Mouse (Mus musculus) frontal cortex, adult 2 months (tissue): ENCODE measurements around the gene Spc25. TPM values are rescaled to one million over a fixed set of nuclear protein-coding genes. Genes with fewer than 3 reads are reported as not detected.

Experiments
- DNase-seq, 2 experiments: peaks; one replicate each; pipeline ENCODE4 v3.0.0; 2022; ENCODE audit warnings: low spot score in 1 of 2; ENCODE audit errors: extremely low spot score in 1 of 2
- polyA plus RNA-seq: library from polyadenylated mRNA; depleted of rRNA; stranded (reverse); fragments of >200 nt; gene quantifications from 2 replicates; pipeline ENCODE4 v1.2.3, GENCODE M21; 2012; rRNA removed

Spc25 gene
- 1.00 and 1.1 TPM in 2 replicates for polyA plus RNA-seq

DNA sequence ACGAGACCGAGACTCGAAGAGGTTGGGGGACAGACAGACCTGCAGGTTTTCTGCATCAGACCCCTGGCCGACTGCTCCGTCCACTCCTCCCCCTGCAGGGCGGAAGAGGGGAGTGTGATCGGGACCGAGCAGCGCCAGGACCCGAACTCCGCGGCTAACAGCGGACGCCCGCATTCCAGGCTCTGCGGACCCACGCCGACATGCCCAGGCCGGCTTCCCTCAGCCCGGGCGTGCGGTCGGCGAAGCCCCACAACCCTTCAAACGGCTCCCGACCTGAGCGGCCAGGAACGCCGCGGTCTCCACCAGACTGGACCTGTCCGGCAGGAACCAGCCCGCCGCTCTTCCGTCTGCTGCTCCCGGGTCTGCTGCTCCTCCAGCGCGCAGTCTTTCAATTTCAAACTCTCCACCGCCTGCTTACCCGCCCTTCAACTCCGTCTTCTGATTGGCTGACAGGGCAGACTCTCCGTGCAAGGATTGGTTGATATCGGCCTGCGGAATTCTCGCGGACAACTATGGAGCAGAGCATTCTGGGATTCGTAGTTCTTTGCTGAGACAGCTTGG lies at the start of gene Spc25:
TSS of gene Spc25 (minus strand) at position 404 of the 561 bp plus-strand sequence.
- peak; percentile 89 to 92 for DNase-seq

DNA sequence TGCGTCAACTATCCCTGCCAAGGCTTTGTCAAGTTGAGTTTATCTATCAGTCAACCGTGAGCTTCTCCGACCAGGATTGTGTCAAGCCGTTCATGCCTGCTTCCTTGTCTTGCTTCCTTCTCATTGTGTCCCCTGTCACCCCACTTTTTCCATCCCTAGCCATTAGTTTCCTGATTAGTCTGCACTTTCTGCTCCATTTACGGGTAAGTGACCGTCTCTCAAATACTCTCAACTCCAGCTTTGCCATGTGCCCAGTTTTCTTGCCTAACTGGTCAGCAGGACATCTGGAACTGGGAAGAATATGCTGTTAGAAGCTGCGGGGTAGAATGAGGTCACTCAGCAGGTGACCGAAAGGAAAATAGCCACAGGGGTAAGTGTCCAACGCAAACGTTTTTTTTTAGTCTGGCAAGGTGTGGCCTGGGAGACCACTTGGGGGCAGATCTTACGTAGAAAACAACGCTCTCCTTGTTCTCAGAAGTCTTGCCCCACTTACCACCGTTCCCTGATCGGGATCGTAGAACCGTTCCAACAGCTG lies 42.3 kb upstream of the Spc25 start:
- DNase-seq, result no peak

DNA sequence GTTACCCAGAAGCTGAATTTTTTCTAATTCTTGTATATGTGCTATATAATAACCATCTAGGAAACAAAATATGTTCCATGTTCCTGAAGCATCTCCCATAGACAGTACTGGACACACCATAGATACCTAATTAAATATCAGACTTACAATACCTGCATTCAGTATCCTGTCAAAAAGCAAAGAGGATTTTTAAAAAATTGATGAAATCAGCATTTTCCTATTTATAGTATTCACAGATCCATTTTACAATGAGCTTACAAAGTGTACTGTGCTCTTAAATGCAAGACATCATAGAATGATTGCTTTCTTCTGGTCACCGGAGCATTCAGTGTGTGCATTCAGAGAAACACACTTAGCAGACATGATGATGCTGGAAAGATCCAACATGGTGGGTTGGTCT lies 41.1 kb upstream of the Spc25 start:
- no peak for DNase-seq

DNA sequence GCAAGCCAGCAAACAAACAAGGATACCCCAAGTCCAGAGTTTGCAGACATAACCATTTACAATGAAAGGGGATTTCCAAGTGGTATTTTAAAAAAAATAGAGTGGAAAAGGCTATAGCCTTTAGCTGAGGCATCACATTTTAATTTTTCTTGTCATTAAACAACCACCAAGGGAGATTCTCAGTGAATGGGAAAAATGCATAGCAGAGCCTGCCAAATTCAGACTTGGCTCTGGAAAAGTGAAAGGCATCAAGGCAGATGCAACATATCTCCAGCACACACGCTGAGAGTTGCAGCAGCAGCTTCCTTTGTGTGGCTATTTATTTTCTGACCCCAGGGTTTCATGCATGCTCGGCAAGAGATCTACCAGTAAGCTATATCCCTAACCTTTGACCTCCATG lies 38.9 kb upstream of the Spc25 start:
- no peak for DNase-seq

DNA sequence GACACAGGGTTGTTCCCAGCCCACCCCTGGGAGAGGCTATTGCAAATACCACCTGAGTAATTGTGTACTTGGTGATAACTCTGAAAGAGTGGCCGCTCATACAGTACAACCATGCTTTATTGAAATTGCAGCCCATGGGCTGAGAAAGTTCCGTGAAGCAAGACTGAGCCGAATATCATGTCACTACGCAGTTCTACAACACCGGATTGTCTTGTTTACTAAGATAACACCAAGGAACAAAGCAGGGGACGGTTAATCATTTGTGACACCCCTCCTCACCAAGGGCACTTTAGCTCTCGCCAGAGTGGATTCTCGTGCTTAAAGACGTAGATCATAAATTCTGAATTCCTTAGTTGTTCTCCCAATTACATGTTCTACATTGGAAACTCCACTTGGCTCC lies 33.3 kb upstream of the Spc25 start:
- no peak for DNase-seq

DNA sequence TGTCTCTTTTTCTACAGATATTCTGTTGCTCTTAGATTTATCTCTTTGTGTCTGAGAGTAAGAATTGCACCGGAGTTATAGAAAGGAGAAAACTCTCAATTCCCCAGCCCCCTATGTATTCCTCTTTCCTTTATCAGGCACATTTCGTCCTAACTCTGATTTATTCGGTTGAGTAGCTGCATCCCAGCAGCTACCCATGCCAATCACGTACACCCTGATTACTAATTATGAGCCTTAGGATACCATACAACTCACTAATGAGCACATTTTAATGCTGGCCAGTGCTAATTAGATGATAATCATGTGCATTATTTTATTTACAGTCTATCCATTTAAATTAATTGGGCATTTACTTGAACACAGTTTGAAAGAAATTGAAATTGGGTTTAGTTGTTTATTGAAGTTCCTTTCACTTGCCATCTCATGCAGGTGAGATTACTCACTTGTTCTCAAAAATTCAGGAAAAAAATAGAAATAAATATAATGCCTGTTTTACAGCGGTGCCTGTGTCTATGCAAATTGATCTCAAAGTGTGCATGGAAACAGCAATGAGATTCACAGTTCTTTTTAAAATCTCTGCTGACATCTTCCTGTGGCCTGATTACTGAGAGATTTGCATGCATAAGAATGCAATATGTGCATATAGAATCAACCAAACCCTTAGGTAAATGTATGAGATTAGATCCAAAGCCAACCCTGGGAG lies 29.1 kb upstream of the Spc25 start:
- DNase-seq, result no peak

DNA sequence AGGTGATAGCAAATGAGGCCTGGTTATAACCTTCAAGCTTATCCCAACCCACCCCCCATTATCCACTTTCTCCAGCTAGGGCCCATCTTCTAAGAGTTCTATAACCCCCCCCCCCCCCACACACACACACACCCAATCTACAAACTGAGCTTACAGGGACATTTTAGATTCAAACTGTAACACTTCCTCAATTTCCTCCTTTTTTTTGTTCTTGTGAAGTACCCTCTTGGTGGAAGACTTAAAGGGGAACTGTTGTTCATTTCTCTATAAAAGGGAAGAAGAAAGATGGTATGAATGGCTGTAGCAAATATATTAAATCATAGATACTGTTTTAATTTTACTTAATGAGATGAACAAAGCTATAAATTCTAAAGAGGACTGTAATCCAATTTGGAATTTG lies 26.1 kb upstream of the Spc25 start:
- DNase-seq, result no peak

DNA sequence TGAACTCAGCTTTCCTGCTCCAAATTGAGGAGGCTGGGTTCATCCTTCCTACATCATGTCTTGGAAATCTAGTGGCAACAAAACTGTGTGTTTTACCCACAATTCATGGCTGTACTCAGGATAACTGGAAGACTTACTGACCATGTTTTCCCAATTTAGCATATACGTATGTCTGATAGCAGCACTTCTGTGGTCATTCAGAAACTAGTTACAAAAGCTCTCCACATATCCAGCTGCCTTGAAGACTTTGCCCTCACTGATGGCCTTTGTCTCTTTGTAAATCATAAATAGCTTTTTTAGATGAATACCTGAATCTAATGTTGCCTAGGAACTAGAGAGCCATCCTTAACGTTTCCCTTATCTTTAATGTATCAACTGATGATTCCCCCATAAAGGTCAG lies 24.1 kb upstream of the Spc25 start:
- no peak for DNase-seq

DNA sequence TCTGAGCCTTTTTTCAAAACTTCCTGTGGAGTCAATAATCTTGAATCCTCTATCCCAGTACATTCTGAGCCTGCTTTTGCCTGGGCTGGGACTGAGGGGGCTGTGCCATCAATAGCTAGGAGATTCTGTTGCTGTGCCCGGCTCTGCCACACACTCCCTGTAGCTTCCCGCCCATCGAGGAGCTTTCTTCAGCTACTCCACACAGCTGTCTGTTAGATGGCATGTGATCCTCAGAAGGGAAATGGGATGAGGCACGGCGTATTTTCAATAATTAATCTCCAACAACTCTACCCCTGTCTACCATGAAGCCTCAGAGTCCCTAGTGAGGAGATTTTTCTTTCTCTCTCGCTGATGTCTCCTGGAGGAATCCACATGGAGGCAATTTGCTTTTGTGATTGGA lies 22.6 kb upstream of the Spc25 start:
- DNase-seq, result no peak

DNA sequence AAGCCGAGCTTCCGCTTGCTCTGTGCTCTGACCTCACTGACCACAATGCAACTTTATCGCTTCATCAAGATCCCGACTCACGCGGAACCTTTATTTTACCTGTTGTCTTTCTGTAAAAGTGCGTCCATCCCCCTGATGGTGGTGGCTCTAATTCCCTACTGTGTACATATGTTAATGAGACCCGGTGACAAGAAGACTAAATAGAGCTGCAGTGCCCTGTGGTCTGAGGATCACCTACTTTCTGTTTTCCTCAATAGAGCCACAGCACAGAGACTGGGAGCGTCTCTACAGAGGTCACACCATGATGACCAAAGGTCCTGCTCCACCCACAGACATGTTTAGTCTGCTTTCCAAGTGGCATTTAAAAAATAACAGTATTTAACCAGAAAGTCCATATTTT lies 20.9 kb upstream of the Spc25 start:
- no peak for DNase-seq

DNA sequence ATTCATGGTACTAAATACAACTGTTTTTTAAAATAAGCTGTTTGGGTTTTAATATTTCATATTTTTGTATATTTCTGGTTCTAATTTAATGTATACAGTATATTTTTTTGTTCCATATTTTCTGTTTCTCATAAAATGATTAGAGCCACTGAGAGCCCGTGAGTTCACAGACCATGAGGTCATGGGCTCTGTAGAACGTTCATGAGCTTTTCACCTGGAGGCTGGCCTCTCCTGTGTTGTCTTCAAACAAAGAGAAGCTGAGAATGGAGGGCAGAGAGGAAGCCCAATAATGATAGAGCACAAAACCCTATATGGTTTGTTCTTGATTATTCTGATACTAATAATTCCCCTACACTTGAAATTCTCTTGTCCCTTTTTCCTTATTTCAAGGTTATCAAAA lies 18.7 kb upstream of the Spc25 start:
- no peak for DNase-seq

DNA sequence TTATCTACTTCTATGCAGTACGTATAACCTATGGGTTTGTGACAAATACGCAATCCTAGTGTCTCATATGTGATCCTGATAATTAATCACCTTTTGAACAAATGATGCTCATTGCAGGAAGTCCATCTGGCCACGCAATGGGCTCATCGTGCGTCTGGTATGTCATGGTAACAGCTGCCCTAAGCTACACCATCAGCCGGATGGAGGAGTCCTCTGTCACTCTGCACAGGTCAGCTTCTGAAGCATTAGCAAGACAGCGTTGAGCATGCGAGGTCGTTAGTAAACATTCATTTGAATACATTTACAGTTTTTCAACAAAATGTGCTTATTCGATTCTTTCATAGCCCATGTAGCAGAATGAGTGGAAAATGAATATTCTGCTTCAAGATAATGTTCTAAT lies 16.8 kb upstream of the Spc25 start:
- no peak for DNase-seq

DNA sequence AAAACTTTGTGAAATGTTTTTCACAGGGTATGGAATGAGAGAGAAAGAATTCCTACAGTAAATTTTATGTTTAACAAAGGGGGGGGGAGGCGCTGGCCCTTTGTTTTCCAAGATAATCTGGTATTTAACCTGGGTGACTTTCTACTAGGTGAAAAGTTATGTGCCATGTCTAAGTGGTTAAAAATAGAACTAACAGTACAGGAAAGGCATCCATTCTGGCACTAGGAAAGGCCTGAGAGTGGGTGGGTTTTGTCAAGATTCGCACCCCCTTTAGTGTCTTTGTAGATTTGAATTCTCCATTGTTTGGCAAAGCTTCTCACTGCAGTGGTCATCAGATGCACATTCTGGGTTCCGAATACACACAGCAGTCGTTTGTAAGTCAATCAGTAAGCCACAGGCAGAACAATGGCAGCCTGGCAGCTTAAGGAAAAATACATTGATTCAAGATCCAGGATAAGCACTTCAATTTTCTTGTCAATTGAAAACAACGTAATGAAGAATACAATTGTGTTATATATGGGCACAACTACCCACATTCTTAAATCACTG lies 15.9 kb upstream of the Spc25 start:
- DNase-seq, result no peak

DNA sequence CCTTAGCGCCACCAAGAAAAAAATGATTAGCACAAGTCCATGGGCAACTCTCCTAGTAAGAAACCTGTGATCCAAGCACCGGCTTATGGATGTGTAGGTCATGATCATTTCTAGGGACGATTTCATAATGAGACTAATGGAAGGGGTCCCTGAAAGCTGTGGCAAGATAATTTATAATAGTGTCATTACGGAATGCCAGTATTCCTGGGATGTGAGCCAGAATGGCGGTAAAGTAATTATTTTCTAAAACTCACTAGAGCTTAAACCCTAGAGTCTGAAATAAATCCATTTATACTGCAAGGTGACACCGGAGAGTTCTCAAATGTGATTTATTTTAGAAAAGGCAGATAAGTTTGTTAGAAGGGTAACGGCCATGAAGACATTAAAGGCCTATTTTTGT lies 9.2 kb upstream of the Spc25 start:
- no peak for DNase-seq

DNA sequence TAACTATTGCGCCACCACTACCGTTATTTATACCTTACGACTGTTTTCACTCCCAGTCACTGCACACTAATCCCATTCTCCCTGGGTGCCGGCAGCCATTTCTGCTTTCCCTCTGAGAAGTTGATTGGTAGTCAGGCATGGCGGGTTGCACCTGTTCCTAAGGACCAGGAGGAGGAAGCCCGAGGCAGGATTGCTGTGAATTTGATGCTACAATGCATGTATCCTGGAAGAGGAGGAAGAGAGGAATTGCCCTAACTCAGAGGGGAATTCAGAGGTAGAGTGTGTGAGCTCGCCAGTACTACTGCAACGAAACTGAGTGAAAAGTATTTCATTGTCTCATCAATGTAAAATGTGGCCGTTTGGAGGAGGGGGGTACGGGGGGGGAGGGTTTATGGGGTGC lies 6.7 kb upstream of the Spc25 start:
- no peak for DNase-seq

DNA sequence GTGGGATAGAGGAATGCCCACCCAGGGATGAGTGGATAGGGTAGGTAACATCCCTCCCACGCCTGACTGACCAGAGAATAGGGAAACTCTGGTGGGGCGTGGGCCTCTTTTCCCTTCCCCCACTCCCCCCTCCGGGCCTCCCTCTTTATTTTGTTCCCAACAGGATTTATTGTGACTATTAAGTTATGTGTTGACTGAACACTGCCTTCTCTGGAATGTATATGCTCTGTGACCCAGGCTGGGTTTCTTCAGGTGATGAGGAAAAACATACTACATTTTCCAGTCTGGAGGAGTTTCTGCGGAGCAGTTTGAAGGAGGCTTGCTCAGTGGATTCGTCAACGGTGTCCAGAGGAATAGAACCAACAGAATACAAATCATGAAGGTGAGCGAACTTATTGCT lies 4.8 kb upstream of the Spc25 start, which contains the start of gene G6pc2:
TSS of gene G6pc2 (plus strand) at position 301 of the 400 bp plus-strand sequence.
- DNase-seq, result no peak

DNA sequence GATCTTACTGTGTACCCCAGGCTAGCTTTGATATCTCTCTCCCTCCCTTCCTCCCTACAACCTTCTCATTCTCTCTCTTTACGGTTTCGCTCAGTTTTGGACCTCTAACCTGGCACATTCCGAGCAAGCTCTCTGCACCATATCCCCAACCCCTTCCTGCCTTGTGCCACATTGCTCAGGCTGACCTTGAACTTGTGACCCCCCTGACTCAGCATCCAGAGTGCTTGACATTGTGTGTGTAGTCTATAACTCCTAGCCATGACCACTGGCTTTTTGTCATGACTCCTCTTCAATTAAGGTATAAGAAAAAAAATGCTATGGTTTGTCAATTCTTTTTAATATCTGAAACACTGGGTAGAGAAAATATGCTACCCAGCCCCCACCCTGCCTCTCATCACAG lies 3.7 kb upstream of the Spc25 start:
- no peak for DNase-seq

DNA sequence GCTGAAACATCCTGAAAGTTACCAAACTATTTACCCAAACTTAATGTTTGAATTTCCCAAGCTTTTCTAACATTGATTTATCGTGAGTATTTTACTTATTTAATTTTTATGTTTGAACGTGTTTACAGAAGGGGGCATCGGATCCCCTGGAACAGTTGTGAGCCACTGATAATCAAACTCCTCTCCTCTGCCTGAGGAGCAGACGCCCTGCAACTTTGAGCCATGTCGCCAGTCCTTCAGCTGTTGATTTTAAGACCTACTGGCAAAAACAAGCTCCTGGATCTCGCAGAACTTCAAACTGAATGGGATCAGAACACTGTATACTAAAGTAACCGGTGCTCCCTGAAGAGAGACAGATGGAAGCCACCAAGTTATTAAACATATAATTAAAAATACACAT lies 529 bp upstream of the Spc25 start:
- no peak for DNase-seq

DNA sequence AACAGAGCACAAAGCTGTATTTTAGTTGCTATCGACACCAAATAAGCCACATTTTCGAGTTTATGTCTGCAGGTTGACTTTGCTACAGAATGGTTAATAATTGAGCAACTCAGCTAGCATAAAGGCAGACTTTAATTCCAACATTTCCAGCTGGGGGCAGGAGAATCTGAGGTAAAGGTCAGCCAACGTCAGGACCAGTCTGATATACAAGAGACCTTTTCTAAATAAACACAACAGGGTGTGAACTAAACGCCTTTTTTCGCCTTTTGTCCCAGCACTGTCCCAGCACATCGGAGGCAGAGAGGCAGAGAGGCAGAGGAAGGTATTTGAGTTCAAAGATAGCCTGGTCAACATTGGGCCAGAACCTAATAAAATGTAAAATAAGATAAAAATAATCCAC lies 809 bp downstream of the Spc25 start:
- no peak for DNase-seq

DNA sequence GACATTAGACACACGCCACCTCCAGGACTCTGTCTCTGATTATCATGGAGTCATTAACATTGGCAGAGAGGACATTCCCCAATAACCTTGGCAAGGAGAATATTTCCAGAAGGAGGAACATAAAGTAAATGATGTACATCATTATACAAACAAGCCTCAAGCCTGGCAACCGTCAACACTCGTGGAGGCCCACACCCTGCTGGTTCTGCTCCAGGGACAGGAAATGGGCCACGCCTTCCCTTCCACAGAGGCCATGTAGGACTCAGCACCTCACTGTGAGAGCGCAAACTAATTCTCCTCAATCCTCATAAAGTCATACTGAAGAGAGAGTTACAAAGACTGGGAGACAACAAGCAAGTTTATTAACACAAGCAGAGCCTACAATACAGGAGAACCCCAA lies 12.4 kb downstream of the Spc25 start:
- no peak for DNase-seq

DNA sequence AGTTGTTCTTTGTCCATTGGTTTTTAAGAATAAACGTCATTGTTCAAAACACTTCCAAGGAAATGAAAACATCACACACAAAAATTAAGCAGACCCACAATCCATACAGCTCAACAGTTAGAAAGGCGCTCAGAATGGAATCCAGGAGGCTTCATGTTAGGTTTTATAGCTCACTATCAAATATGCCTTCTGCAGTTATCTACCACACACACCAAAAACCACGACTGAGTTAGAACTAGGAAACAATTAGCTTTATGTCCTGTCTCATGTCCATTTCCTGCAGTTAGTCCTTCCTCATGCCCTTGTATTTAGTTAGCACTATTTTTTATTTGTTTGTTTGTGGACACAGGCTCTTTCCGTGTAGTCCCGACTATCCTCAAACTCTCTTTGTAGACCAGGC lies 14.9 kb downstream of the Spc25 start:
- DNase-seq, result no peak

DNA sequence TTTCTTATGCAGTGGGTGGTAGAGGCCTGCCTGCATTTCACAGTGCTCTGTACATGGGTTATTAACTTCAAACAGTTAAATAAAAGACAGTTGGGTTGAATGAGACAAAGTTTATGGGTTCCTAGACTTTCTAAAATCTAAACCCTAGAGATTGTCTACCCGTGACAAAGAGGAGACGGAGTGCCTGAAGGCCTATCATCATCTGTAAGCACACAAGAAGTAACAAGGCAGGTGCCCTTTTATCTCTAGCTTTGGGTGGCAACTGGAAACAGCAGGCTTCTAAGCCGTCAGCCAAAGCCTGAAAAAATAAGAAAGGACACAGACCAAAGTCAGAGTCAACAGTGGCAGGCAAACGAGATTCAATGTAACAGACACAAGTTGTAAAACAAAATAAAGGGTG lies 16.8 kb downstream of the Spc25 start:
- DNase-seq, result no peak
